Mouse (Mus musculus) midbrain, embryonic 12.5 days (tissue): ENCODE measurements around the gene Gnb3. TPM values are rescaled to one million over a fixed set of nuclear protein-coding genes. Genes with fewer than 3 reads are reported as not detected.

Source experiments
- ATAC-seq: fragments of 200-750 bp; cut with Nextera tagmentation; 2 replicates; pipeline ENCODE4 v1.8.0; 2017; ENCODE audit warnings: low read depth, moderate TSS enrichment, moderate library complexity; ENCODE audit not compliant: low FRiP score
- H3K27ac ChIP-seq: fragments of 300-500 bp; sonication (generic); replicated peaks from 2 replicates; pipeline ENCODE4 v1.5.1; 2016; ENCODE audit warnings: mild to moderate bottlenecking
- H3K27me3 ChIP-seq: fragments of 300-500 bp; sonication (generic); 2 replicates; pipeline ENCODE4 v1.6.1; 2016; ENCODE audit warnings: mild to moderate bottlenecking
- H3K36me3 ChIP-seq: fragments of 300-500 bp; sonication (generic); 2 replicates; pipeline ENCODE4 v1.6.1; 2016
- H3K4me1 ChIP-seq: fragments of 300-500 bp; sonication (generic); 2 replicates; pipeline ENCODE4 v1.6.1; 2016
- H3K4me2 ChIP-seq: fragments of 300-500 bp; sonication (generic); replicated peaks from 2 replicates; pipeline ENCODE4 v1.6.1; 2016; ENCODE audit warnings: mild to moderate bottlenecking, moderate library complexity
- H3K4me3 ChIP-seq: fragments of 300-500 bp; sonication (generic); 2 replicates; pipeline ENCODE4 v1.5.1; 2016; ENCODE audit warnings: mild to moderate bottlenecking
- H3K9ac ChIP-seq: fragments of 300-500 bp; sonication (generic); replicated peaks from 2 replicates; pipeline ENCODE4 v1.6.1; 2016; ENCODE audit warnings: mild to moderate bottlenecking, moderate library complexity
- H3K9me3 ChIP-seq: fragments of 300-500 bp; sonication (generic); 2 replicates; pipeline ENCODE4 v1.6.1; 2016; ENCODE audit warnings: mild to moderate bottlenecking
- WGBS: fragments of 180-500 bp; shearing (Covaris S2); methylation state at CpG from one replicate; pipeline ENCODE4 v1.1.7; 2016; 5-methylcytosine and 5-hydroxymethylcytosine counted together
- polyA plus RNA-seq: library from polyadenylated mRNA; unstranded; fragments of >200 nt; fragmentation: Nextera tagmentation; extraction: Ambion mirVana; gene quantifications from 2 replicates; pipeline ENCODE4 v1.2.1, GENCODE M21; 2016

Gene Gnb3
- polyA plus RNA-seq, 1 experiment from 2014 or later, result 5.5 TPM

- peak; percentile 74 for ATAC-seq
- Histone ChIP-seq H3K36me3 (no peaks in the 10 kb centered on the region), H3K27me3 (peaks cover 22% of the 10 kb centered on the region), H3K4me1 (peaks cover 53% of the 10 kb centered on the region), H3K4me2 (peak within 1 kb of the TSS; percentile 72), H3K27ac (peak within 1 kb of the TSS; percentile 91), H3K9ac (peak within 1 kb of the TSS; percentile 88), H3K4me3 (peak within 1 kb of the TSS; percentile 64), H3K9me3 (no peaks in the 10 kb centered on the region)
- WGBS, result under 1% methylated on average over 40 of the region's 43 CpGs
Measured at GRCm38 (mm10) chr6:124863658-124864298, 23.7 kb upstream of the Gnb3 start, which contains the start of gene Gpr162. Gene Gpr162, minus strand, starts transcription at chr6:124863983.

- peaks cover 59% of the 10 kb centered on the region for H3K4me1 ChIP-seq
- H3K27me3 ChIP-seq, result peaks cover 27% of the 10 kb centered on the region
- H3K9me3 ChIP-seq, result no peaks in the 10 kb centered on the region
- ATAC-seq, result peak; percentile 35
- H3K4me3 ChIP-seq, result peak overlapping the region; percentile 64
- peak overlapping the region; percentile 88 for H3K9ac ChIP-seq
- H3K36me3 ChIP-seq, result no peaks in the 10 kb centered on the region
- 2% methylated on average over 7 of the region's 16 CpGs for WGBS
- H3K4me2 ChIP-seq, result peak overlapping the region; percentile 72
- H3K27ac ChIP-seq, result peak overlapping the region; percentile 91
Measured at GRCm38 (mm10) chr6:124863125-124863657, 23.1 kb upstream of the Gnb3 start.

- WGBS, result 14% methylated on average over 8 of the region's 8 CpGs
- Histone ChIP-seq H3K27ac (peak overlapping the region; percentile 91), H3K9me3 (no peaks in the 10 kb centered on the region), H3K36me3 (no peaks in the 10 kb centered on the region), H3K4me3 (peak overlapping the region; percentile 64), H3K4me2 (peak overlapping the region; percentile 72), H3K27me3 (peaks cover 29% of the 10 kb centered on the region), H3K4me1 (peaks cover 65% of the 10 kb centered on the region), H3K9ac (peak overlapping the region; percentile 88)
- no peak for ATAC-seq
Measured at GRCm38 (mm10) chr6:124862406-124863124, 22.5 kb upstream of the Gnb3 start.

- H3K9ac ChIP-seq, result peak overlapping the region; percentile 31
- 0 out of 2 replicates have a peak overlapping the region, but pooled peaks have one; percentile 91 for H3K27ac ChIP-seq
- H3K27me3 ChIP-seq, result peaks cover 23% of the 10 kb centered on the region
- peaks cover 65% of the 10 kb centered on the region for H3K4me1 ChIP-seq
- H3K4me3 ChIP-seq, result peak overlapping the region; percentile 64; the same call in 1 of the 2 replicates
- no peaks in the 10 kb centered on the region for H3K9me3 ChIP-seq
- no peak for ATAC-seq
- peak overlapping the region; percentile 72 for H3K4me2 ChIP-seq
- H3K36me3 ChIP-seq, result no peaks in the 10 kb centered on the region
- 22% methylated on average over 3 of the region's 3 CpGs for WGBS
Measured at GRCm38 (mm10) chr6:124861802-124862201, 21.7 kb upstream of the Gnb3 start.

GRCm38 (mm10) chr6:124861266-124861665 is 21.2 kb upstream of the Gnb3 start:
- H3K4me2 ChIP-seq, result no peak overlapping the region
- WGBS, result 79% methylated on average over 19 of the region's 19 CpGs
- H3K9ac ChIP-seq, result 0 out of 2 replicates have a peak overlapping the region, but pooled peaks have one; percentile 31
- H3K4me3 ChIP-seq, result no peak overlapping the region
- H3K27ac ChIP-seq, result no peak overlapping the region
- H3K27me3 ChIP-seq, result peaks cover 19% of the 10 kb centered on the region
- H3K36me3 ChIP-seq, result no peaks in the 10 kb centered on the region
- no peak for ATAC-seq
- H3K9me3 ChIP-seq, result no peaks in the 10 kb centered on the region
- peaks cover 70% of the 10 kb centered on the region for H3K4me1 ChIP-seq

- ATAC-seq, result no peak
- H3K4me1 ChIP-seq, result peaks cover 77% of the 10 kb centered on the region
- WGBS, result 76% methylated on average over 9 of the region's 9 CpGs
- peak overlapping the region; percentile 60; the same call in 1 of the 2 replicates for H3K27ac ChIP-seq
- no peak overlapping the region for H3K4me3 ChIP-seq
- H3K9ac ChIP-seq, result peak overlapping the region; percentile 39; the same call in 1 of the 2 replicates
- no peaks in the 10 kb centered on the region for H3K9me3 ChIP-seq
- H3K27me3 ChIP-seq, result peaks cover 19% of the 10 kb centered on the region
- no peaks in the 10 kb centered on the region for H3K36me3 ChIP-seq
- H3K4me2 ChIP-seq, result peak overlapping the region; percentile 9; the same call in 1 of the 2 replicates
Measured at GRCm38 (mm10) chr6:124860511-124860910, 20.4 kb upstream of the Gnb3 start.

- Histone ChIP-seq H3K4me3 (0 out of 2 replicates have a peak overlapping the region, but pooled peaks have one; percentile 3), H3K36me3 (no peaks in the 10 kb centered on the region), H3K27ac (peak overlapping the region; percentile 60), H3K4me1 (peaks cover 74% of the 10 kb centered on the region), H3K27me3 (peaks cover 23% of the 10 kb centered on the region), H3K9ac (peak overlapping the region; percentile 39; the same call in 1 of the 2 replicates), H3K4me2 (peak overlapping the region; percentile 9; the same call in 1 of the 2 replicates), H3K9me3 (no peaks in the 10 kb centered on the region)
- 9% methylated on average over 12 of the region's 12 CpGs for WGBS
- ATAC-seq, result 0 out of 2 replicates have a peak, but pooled peaks have one; percentile 1
Measured at GRCm38 (mm10) chr6:124859725-124860124, 19.6 kb upstream of the Gnb3 start.

- peaks cover 64% of the 10 kb centered on the region for H3K4me1 ChIP-seq
- no peak overlapping the region for H3K4me3 ChIP-seq
Measured at GRCm38 (mm10) chr6:124858561-124859318, 18.7 kb upstream of the Gnb3 start.

GRCm38 (mm10) chr6:124857840-124858530 is 17.9 kb upstream of the Gnb3 start:
- Histone ChIP-seq H3K27ac (peak overlapping the region; percentile 95), H3K9ac (peak overlapping the region; percentile 97), H3K4me2 (peak overlapping the region; percentile 85), H3K4me1 (peaks cover 59% of the 10 kb centered on the region), H3K27me3 (peaks cover 25% of the 10 kb centered on the region), H3K36me3 (no peaks in the 10 kb centered on the region), H3K4me3 (peak overlapping the region; percentile 75), H3K9me3 (no peaks in the 10 kb centered on the region)
- 23% methylated on average over 26 of the region's 26 CpGs for WGBS
- no peak for ATAC-seq

More at GRCm38 (mm10) chr6:124858561-124859318, 18.7 kb upstream of the Gnb3 start:
- Histone ChIP-seq H3K4me2 (peak overlapping the region; percentile 85; the same call in 1 of the 2 replicates), H3K27me3 (peaks cover 25% of the 10 kb centered on the region), H3K9me3 (no peaks in the 10 kb centered on the region), H3K36me3 (no peaks in the 10 kb centered on the region), H3K27ac (no peak overlapping the region), H3K9ac (peak overlapping the region; percentile 37)
- WGBS, result 81% methylated on average over 28 of the region's 28 CpGs
- ATAC-seq, result no peak

GRCm38 (mm10) chr6:124856916-124857839 is 17.1 kb upstream of the Gnb3 start, which contains the start of gene P3h3:
Gene P3h3, minus strand, starts transcription at chr6:124857752.
- ATAC-seq, result peak; percentile 85
- Histone ChIP-seq H3K27ac (peak within 1 kb of the TSS; percentile 95), H3K9ac (peak within 1 kb of the TSS; percentile 97), H3K36me3 (no peaks in the 10 kb centered on the region), H3K4me3 (peak within 1 kb of the TSS; percentile 75), H3K4me1 (peaks cover 51% of the 10 kb centered on the region), H3K4me2 (peak within 1 kb of the TSS; percentile 85), H3K27me3 (peaks cover 25% of the 10 kb centered on the region), H3K9me3 (no peaks in the 10 kb centered on the region)
- WGBS, result under 1% methylated on average over 81 of the region's 86 CpGs
